Mouse (Mus musculus) cortical plate, adult 2 months (tissue): Measurements from ENCODE around the gene Sfxn3. TPM values are rescaled to one million over a fixed set of nuclear protein-coding genes. Genes with fewer than 3 reads are reported as not detected.

Source experiments
- H3K27ac ChIP-seq: fragments of 200-500 bp; 2 replicates; pipeline ENCODE4 v1.5.1; 2012; ENCODE audit warnings: low read length, control low read depth, inconsistent platforms; ENCODE audit not compliant: insufficient read depth
- H3K4me1 ChIP-seq: fragments of 200-500 bp; 2 replicates; pipeline ENCODE4 v1.6.1; 2011; ENCODE audit warnings: low read length; ENCODE audit not compliant: control insufficient read depth, insufficient read depth
- H3K4me3 ChIP-seq: fragments of 200-500 bp; 2 replicates; pipeline ENCODE4 v1.5.1; 2011; ENCODE audit warnings: mild to moderate bottlenecking, low read length, control low read depth; ENCODE audit not compliant: insufficient read depth
- CTCF ChIP-seq: fragments of 200-500 bp; IDR thresholded peaks from 2 replicates; pipeline ENCODE4 v1.5.1; 2011; ENCODE audit warnings: mild to moderate bottlenecking, control low read depth, low read length; ENCODE audit not compliant: insufficient read depth; ENCODE audit errors: extremely low read depth
- POLR2A ChIP-seq: fragments of 200-500 bp; IDR thresholded peaks from 2 replicates; pipeline ENCODE4 v1.6.1; 2011; ENCODE audit warnings: mild to moderate bottlenecking, low read length, control low read depth; ENCODE audit not compliant: insufficient read depth; ENCODE audit errors: extremely low read depth
- polyA plus RNA-seq: library from polyadenylated mRNA; depleted of rRNA; stranded (reverse); fragments of >200 nt; gene quantifications from 2 replicates; pipeline ENCODE4 v1.2.3, GENCODE M21; 2012; rRNA removed

Sfxn3 gene
- 113 and 119 TPM in 2 replicates for polyA plus RNA-seq

DNA sequence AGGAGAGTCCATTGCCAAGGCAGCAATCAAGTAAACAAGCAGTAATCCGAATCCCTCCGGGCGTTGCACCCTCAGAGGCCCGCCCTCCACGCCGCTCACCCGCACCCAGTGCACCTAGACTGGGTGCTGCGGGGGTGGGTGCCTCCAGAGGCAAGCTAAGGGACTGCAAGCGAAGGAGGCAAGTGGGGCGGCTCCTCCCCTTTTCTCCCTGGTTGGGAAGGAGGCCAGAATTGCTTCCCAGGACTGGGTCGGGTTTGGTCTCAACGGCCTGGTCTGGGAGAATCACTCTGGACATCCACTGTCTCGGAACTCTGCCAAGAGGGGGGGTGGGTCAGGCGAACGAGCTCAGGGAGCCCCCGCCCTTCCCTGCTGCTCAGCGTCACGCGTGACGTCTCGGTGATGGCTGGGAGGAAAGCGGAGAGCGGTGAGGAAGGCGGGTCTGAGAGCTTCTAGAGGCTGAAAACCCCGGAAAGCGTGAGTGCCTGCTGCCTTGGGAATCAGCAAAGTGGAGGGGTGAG is at the start of gene Sfxn3:
Gene Sfxn3, plus strand, starts transcription at position 87 of the 518 bp plus-strand sequence.
- TF ChIP-seq CTCF (peak; percentile 47; the same call in 1 of the 2 replicates), POLR2A (peak; percentile 86)
- Histone ChIP-seq H3K4me3 (peak within 1 kb of the TSS; percentile 59), H3K4me1 (peaks cover 2% of the 10 kb centered on the region), H3K27ac (peak within 1 kb of the TSS; percentile 93)

DNA sequence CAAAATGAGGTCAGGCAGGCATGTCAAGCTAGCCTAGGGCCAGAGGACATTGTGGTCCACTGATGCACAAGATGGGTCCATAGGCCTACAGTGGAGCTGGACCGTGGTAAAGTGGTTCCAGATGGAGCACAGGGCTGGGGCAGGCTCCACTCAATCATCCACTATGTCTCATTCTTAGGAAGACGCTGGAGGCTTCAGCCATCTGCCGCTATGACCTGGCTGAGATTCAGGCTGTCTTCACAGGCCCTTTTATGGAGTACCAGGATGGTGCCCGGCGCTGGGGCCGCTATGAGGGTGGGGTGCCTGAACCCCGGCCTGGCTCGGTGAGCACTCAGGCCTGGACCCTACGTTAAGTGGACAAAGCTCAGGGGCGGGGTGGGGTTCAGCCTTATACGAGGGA is 49.5 kb upstream of the Sfxn3 start:
- Histone ChIP-seq H3K4me3 (no peak overlapping the region), H3K4me1 (no peaks in the 10 kb centered on the region)
- TF ChIP-seq CTCF (no peak), POLR2A (no peak)

DNA sequence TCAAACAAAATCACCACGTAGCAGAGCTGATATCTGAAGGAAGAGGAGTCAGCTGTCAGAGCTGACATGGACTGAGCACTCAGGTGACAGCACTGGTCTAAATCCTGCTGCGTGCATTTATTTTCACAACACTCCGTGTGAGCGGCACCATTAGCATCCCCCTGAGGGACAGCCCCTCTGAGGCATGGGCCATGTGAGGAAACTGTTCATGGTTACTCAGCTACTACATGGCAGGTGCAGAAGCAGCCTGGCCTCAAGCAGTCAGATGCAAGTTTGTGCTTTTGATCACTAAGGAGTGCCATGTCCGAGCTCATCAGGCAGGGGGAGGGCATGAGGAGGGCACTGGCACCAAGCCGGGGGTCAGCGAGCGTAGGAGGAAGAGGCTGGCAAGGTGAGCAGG is 47.7 kb upstream of the Sfxn3 start:
- TF ChIP-seq CTCF: no peak
- TF ChIP-seq POLR2A: no peak
- H3K4me3 ChIP-seq: no peak overlapping the region
- H3K4me1 ChIP-seq: no peaks in the 10 kb centered on the region
- H3K27ac ChIP-seq: no peak overlapping the region

More for the DNA sequence above, 49.5 kb upstream of the Sfxn3 start:
- H3K27ac ChIP-seq: no peak overlapping the region

DNA sequence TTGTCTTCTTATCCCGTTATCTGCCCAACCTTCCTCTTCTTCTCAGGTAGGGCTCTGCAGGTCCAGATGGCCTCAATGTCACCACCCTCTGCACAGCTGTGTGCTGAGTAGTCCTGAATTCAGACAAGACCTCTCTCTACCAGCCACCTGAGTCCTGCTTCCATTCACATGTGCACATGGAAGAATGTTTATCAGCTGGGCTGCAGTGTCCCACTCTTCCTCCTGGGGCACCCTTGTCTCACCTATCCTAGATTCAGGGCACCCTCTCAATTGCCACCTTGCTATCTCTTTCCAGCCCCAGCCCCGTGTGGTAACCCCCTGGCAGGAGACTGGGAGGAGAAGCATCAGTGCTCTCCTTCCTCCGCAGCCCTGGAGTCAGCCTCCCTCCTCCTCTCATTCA is 45.0 kb upstream of the Sfxn3 start:
- Histone ChIP-seq H3K27ac (no peak overlapping the region), H3K4me3 (no peak overlapping the region), H3K4me1 (no peaks in the 10 kb centered on the region)
- no peak for TF ChIP-seq POLR2A

DNA sequence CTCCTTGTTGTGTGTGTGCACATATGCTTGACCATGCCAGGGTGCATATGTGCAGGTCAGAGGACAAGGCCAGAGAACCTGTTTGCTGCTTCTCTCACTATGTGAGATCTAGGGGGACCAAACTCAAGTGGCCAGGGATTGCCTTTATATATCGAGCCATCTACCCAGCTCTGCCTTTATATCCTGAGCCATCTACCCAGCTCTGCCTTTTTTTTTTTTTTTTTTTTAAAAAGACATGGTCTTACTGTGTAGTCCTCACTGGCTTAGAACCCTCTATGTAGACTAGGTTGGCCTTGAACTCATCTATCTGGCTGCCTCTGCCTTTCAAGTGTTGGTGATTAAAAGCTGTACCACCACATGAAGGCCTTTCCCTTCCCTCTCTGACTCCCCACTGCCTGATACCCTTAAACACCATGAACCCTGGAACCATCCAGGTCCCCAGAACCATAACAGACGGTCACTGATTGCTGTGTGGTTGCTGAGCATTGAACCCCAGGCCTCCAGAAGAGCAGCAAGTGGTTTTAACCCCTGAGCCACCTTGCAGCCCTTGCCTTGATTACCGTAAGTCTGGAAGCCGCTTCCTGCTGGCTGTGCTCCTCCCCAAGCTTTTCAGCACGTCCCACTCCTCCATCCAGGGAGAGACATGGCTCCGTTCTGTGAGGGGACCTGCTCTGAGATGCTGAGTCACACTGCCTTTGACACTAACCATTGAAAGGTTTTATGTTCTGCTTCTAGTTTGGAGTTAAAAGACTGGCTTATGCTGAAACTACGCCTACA is 43.4 kb upstream of the Sfxn3 start:
- no peak overlapping the region for H3K27ac ChIP-seq
- no peaks in the 10 kb centered on the region for H3K4me1 ChIP-seq
- TF ChIP-seq POLR2A (no peak), CTCF (no peak)
- no peak overlapping the region for H3K4me3 ChIP-seq

DNA sequence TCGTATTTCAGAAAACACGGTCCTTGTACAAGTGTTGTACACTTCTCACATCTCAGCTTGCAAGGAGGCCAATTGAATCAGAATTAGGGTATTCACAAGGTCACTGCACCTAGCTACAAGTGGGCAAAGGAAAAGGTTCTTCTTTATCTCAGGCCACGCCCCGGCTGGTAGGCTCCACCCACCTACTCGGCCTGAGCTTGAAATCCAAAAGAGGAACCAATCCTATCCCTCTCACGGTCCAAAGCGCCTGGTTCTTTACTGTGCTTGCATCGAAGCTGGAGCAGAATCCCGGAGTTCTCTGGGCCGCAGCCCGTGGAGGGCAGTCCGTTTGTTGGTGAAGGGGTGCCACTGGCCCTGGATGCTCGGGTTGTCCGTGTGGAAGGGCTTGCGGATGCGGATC is 41.9 kb upstream of the Sfxn3 start, which contains the start of gene Twnk:
Gene Twnk, plus strand, starts transcription at position 220 of the 400 bp plus-strand sequence.
- Histone ChIP-seq H3K4me3 (peak within 1 kb of the TSS; percentile 90), H3K4me1 (no peaks in the 10 kb centered on the region), H3K27ac (no peak within 1 kb of the TSS)
- peak; percentile 38; the same call in 1 of the 2 replicates for TF ChIP-seq POLR2A
- no peak for TF ChIP-seq CTCF

DNA sequence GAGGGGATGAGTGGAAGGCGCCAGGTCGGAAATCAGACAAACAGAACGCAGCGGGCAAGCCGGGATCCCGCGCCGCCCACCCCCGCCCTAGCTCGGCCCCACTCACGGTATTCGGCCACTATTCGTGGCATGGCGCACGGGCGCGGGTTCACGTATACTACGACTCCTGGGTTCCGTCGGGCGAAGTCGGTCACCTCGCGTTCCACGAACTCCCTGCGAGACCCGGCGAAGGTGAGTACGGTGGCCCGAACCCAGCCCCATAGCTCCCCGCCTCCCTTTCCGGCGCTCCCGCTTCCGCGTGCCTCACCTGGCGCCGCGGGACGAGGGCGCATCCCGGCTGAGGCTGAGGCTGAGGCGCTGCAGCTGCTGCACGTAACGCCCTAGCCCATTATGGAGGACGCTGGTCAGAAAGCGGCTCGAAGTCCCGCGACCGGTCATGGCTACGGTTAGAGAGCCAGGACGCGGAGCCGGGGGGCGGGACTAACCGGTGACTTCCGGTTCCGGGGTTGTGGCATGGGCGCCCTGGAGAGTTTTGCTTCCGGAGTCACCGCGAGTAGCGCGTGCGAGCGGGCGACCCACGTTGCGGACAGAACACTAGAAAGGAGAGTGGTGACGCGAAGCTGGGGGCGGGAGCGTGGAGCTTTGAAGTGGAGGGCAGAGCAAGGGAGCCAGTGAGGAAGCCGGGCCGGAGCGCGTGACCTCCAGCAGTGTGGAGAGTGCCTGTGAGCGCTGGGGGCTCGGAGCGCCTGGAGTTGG is 41.2 kb upstream of the Sfxn3 start, which contains the start of gene Mrpl43:
Gene Mrpl43, minus strand, starts transcription at position 486 of the 756 bp plus-strand sequence.
- peak within 1 kb of the TSS; percentile 90 for H3K4me3 ChIP-seq
- TF ChIP-seq POLR2A: 0 out of 2 replicates have a peak, but pooled peaks have one; percentile 53
- TF ChIP-seq CTCF: no peak

DNA sequence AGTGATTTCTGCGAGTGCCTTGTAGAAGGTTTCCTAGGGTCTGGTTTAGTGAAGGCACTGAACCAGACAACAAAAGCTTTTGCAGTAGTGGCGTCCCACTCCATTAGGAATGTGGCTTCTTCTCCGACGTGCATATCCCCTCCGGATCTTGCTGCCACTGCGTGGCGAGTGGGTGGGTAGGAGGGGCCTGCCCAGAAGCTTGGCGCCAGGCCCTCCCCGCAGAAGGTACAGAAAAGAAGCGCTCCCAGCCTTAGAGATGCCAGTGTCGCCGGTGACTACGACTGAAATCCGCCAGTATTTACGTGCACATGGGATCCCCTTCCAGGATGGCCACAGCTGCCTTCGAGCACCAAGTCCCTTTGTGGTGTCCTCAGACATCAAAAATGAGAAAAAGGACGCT is 40.3 kb upstream of the Sfxn3 start:
- no peaks in the 10 kb centered on the region for H3K4me1 ChIP-seq
- peak overlapping the region; percentile 90 for H3K4me3 ChIP-seq
- TF ChIP-seq CTCF (no peak), POLR2A (no peak)
- no peak overlapping the region for H3K27ac ChIP-seq

More for the DNA sequence above, 41.2 kb upstream of the Sfxn3 start, which contains the start of gene Mrpl43:
- Histone ChIP-seq H3K4me1 (no peaks in the 10 kb centered on the region), H3K27ac (no peak within 1 kb of the TSS)

DNA sequence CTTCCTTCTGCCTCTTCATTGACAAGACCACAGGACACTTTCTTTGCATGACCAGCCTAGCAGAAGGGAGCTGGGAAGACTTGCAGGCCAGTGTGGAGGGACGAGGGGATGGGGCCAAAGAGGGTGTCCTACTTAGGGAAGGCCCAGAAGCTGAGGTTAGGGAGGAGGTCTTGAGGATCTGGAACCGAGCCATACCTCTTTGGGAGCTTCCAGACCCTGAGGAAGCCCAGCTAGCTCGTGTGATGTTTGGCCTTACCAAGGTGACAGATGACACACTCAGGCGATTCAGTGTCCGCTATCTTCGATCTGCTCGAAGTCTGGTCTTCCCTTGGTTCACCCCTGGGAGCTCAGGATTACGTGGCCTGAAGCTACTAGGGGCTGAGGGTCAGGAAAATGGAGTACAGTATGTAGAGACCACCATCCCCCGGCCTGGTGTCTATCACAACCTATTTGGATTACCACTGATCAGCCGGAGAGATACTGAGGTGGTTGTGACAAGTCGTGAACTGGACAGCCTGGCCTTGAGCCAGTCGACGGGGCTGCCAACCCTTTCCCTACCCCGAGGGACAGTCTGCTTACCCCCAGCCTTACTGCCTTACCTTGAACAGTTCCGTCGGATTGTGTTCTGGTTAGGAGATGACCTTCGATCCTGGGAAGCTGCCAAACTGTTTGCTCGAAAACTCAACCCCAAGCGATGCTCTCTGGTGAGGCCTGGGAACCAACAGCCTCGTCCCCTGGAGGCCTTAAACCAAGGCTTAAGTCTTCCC is 39.7 kb upstream of the Sfxn3 start:
- H3K4me1 ChIP-seq: no peaks in the 10 kb centered on the region
- H3K4me3 ChIP-seq: no peak overlapping the region
- H3K27ac ChIP-seq: no peak overlapping the region
- no peak for TF ChIP-seq POLR2A
- TF ChIP-seq CTCF: no peak
